Mouse (Mus musculus) layer of hippocampus, postnatal 14 days (tissue): Measurements from ENCODE around the gene Dmbt1. TPM values are rescaled to one million over a fixed set of nuclear protein-coding genes. Genes with fewer than 3 reads are reported as not detected.
"Not testable (repeated sequence)": the region's sequence is repeated elsewhere in the genome, so short reads cannot be mapped to it uniquely, and the experiment has no call there.

Experiments
- DNase-seq, 2 experiments: peaks; one replicate each; pipeline ENCODE4 v3.0.0; 2021 to 2022; ENCODE audit warnings: low spot score in 2 of 2, mixed read lengths in 1 of 2
- long read RNA-seq, 2 experiments: library from polyadenylated mRNA; stranded (forward); transcript quantifications; one replicate each; pipeline ENCODE4 v2.0.0; 2021
- total RNA-seq, 2 experiments: library from RNA; stranded (reverse); gene quantifications; 2 replicates each; pipeline ENCODE4 v1.2.3; 2021

Gene Dmbt1
- total RNA-seq, result not detected
- long read RNA-seq, experiment 1, result 0 reads
- long read RNA-seq, experiment 2, result 0 reads

DNA sequence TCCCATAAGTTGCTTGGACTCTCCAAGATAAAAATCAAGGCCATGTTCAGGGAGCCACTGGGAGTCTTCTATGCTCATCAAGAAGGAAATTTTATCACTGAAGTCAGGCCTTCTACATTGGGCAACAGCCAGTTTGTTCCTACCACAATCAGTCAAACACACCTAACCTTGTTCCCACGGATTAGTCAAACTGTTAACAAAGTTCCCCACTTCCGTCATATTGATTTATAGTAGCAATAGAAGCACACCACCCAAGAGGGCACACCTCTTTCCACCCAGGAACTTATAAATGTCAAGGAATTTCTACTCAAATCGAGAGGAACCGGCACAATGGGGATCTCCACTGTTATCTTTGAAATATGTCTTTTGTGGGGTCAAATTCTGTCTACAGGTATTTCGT is at the start of gene Dmbt1:
TSS of gene Dmbt1 (plus strand) at position 299 of the 400 bp plus-strand sequence.
- no peak for DNase-seq

DNA sequence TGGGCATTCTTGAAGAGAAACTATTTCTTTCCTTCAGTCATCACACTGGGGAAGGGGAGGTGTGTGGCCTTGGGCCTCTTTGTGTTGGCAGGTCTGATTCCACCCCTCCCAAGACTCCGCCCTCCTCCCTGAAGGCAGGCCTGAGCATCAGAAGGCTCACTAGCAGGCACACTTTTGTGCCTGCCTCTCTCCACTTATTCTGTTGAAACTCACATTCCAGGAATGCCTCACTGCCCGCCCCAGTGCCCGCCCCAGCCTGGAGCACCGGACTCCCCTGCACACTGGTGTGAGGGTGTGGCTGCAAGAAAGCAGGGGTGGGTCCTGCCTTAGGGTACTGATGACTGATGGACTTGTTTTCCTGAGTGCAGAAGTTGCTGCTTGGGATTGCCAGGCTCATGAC is 49.5 kb upstream of the Dmbt1 start:
- DNase-seq, result no peak

DNA sequence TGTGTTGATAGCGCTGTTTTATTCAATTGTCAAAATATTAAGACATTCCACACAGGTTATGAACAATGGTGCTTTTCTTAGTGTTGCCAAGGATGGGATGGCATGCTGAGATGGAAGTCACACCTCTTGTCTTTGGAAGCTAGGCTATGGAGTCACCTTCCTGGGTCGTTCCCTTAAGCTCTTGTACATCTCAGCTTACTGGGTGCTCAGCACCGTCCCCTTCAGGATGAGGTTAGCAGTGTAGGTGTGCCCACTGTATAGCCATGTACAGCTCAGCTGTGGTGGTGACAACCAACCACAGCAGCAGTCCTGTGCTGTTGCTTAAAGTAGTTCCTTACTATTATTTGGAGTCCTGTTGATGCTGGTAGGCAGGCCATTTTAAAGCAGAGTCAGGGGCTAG is 49.0 kb upstream of the Dmbt1 start:
- DNase-seq, result no peak

DNA sequence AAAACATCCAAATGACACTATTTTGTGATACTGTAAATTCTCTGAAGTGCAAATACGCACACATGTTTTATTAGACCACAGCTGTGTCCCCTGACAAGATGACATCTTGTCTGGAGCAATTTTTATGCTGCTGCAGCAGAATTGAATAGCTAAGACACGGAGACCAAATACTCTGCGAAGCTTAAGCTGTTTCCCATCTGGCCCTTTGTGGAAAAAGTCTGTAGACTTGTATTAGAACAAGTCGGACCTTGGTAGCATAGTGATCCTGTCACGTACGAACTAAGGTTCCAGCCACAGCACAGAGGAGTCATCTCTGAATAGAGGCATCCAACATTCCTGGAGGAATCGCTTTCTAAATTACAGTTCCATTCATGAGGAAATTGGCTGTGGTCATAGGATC is 47.6 kb upstream of the Dmbt1 start:
- DNase-seq, result no peak

DNA sequence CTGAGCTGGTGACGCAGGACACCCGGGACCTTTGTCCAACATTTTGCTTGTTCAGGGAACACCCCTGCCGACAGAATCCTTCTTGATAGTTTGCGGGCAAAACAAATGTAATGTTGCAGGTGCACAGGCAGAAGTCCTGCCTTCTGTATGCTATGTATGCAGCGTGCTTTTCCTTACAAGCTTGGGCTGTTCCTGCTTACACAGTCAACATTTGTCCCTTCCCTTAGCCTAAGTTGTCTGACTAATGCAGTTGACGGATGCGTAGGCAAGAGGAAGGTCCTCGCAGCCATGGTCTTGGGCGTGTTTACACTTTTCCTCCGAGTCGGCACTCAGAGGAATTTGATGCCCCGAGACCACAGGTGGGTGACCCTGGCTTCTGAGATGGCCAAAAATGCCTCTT is 46.7 kb upstream of the Dmbt1 start:
- no peak for DNase-seq

DNA sequence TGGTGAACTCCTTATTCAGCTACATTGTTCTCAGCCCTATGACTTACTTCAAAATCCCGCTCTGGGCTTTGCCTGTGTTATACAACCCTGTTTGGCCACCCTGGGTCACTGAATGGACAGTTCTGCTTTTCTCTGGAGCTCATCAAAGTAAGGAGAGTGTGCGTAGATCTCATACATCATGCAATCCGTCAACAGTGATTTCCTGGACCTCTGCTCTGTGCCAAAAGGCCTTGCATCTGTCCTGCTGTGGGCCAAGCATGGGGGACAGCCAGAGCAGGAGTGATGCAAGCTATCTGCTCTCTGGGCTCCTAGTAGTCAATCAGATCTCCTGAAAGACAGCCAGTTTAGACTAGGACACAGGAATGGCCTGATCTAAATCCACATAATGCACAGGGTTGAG is 46.1 kb upstream of the Dmbt1 start:
- no peak for DNase-seq

DNA sequence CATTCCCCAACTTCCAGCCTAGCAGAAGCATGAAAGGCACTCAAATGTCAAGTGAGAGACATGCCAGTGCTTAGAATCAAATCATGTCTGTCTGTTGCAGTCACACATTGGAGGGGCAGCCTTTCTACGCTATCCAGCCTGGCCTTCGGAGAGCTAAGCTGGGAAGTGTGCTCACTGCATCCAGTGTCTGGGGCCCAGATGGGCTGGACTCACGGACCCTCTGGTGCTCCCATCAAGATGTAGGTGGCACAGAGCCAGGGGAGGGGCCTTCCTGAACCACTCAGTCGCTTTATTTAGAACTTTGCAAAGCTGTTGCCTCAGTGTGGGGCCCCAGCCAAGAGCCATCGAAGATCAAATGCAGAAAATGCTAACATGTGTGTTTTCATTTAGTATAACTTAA is 43.7 kb upstream of the Dmbt1 start:
- no peak for DNase-seq

DNA sequence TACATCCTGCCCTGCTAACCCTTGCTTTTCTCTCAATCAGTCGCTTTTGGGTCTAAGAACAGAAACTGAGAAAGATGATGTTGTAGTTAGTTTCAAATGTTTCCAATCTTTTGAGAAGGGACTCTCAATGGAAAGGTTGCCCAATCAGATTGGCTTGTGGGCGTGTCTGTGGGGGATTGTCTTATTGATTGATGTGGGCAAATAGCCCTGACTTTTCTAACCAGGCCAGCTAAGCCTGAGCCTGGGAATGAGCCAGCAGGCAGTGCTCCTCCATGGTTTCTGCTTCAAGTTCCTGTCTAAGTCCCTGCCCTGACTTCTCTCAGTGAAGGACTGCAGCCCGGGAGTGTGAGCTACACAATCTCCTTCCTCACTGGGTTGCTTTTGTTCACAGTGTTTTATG is 42.5 kb upstream of the Dmbt1 start:
- no peak for DNase-seq

DNA sequence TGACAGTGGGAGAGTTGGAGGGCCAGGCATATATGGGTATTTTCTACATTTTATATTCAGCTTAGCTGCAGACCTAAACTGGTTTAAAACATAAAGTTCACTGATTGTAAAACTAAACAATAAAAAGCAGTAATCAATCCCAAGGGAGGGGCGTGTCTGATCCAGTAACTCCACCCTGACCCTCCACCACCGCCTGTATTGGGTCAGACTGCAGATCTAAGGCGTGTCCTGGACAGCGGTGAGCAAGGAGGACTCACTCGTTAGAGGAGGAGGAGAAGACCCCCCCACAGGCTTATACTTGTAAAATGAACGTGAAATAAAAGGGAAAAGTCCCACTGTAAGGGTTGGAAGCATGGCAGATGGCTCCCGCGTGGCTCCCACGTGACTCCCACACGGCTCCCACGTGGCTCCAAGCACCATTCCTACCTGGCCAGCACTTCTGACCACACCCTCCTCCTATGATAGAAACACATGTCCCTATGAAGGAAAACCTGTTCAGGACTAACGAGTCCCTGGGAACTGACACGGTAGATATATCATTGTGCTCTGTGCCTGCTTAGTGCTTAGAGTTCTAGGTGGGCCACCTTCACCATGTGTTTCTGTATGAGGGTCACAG is 40.6 kb upstream of the Dmbt1 start:
- DNase-seq, result no peak

DNA sequence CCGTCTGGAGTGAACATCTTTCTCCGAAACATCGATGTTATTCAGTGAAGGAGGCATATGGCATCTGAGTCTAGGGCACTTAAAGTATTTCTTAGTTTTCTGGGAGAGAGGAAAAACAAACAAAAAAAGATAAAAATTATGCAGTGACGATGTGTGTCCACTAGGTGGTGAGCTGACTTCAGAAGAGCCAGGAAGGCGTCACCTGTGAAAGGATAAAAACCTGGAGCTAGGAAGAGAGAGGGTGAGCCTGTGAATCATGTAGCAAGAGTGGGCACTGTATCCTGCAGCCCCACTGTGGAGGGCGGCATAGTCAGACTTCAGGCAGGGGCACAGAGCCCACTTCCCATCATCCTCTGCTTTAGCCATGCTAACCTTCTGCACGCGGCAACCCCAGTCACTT is 37.9 kb upstream of the Dmbt1 start:
- no peak for DNase-seq

DNA sequence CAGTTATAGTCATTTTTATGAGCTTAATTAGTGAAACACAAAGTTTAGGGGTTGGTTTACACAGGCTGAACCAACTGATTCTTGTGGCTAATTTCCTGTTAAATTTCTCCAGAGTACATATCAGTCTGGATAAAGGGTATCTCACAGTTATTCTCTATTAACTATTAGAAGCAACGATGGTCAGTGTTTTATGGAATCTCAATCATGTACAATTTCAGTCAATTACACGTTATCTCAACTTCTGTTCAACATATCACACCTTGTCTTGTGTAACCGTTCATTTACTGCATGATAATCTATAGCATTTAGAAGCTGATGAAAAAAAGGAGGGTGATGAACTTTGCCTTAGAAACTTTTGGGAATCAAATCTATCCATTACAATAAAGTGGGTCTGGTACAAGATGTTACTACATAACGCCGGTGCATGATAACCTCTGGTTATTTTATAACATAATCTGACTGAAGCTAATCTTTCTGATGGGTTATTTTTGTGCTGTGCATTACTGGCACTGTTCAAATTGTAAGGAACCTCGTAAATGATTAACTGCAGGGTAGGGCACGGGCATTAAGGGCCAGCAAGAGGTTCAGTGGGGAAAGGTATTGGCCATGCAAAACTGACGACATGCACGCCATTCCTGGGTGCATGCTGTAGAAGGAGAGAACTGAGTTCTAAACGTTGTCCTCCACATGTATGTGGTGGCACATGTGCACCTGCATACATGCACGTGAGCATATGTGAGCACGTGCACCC is 29.7 kb upstream of the Dmbt1 start:
- no peak for DNase-seq

DNA sequence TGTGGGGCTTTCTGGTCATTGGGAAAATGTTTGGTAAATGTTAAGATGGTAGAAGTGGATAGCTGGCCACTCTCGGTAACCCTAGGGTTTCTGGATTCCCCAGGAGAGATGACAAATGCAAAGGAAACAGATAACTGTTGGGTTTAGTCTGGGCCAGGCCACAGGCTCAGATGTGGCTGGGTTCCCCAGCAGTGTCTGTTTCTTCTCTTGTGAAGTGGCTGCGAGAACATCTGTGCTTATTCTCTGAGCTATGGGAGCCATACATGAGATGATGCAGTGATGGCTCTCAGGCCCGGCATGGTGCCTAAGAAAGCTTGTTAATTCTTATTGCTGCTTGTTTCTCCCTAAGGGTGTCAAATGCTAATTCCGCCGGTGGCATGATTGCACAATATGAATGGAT is 27.8 kb upstream of the Dmbt1 start:
- no peak for DNase-seq

DNA sequence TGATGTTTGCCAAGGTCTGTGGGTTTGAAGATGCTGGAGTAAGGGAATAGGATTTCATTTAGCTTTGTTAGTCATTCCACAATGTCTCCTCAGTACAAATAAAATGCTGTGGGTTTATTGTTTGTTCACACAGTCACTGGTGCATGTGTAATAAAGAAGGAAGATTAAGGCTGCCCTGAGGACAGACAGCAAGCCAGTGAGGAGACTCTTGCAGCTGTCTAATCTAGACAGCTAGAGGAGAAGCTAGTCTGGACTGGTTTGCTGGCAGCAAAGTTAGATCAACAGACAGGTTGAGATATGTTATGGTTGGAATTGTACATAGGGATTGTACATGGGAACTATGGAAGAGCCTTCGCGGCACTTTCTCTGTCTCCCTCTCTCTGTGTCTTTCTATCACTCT is 24.6 kb upstream of the Dmbt1 start:
- DNase-seq, result no peak

DNA sequence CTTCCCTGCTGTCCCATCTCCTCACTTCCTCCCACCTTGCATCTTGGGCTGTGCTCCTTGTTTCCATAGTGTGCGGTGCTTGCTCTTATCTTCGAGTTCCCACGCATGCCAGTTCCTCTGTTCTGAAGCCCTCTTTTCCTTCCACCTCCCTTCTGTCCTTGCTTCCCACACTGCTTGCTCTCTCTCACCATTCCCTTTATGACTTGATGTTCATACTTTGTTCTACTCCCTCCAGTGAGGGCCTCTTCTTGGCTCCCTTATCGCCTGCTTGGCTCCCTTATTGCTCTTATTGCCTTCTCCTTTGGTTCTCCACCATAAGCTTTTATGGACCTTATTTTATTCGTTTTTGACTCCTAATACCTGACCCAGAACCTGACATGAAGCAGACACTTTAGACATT is 22.7 kb upstream of the Dmbt1 start:
- DNase-seq, result no peak

DNA sequence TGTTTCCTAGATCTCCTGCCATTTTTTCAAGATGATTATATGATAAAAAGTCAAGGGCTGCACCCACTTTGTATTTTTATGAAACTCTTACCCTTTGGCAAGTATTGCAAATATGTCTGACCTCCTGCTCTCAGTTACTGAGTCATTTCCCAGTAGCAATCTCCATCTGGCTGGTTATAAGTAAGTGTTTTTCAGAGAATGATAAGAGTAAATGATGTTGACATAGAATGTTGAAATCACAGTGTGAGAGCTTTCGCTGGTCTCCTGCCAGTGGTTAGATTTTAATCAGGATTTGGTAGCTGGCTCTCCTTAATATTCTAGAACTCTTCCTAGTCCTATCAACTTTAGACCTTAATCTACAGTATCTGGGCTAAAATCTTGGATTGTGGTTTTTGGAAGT is 20.0 kb upstream of the Dmbt1 start:
- no peak for DNase-seq

DNA sequence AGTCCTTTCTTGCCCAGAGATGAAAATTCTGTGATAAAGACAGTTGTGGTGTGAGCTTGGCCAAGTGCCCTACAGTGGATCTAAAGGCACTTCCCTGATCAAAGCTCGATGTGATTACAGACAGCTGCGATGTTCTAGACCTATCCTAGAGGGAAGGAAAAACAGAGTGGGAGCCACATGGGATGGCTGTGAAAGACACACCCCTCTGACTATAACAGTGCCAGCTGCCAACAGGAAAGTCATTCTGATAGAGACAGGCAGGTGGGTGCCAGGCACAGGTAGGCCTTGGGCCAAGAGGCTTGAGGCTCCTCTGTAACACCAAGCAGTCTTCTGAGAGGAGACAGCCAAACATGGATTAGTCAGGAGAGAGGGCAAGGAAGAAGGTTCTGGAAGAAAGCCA is 12.7 kb upstream of the Dmbt1 start:
- no peak for DNase-seq

DNA sequence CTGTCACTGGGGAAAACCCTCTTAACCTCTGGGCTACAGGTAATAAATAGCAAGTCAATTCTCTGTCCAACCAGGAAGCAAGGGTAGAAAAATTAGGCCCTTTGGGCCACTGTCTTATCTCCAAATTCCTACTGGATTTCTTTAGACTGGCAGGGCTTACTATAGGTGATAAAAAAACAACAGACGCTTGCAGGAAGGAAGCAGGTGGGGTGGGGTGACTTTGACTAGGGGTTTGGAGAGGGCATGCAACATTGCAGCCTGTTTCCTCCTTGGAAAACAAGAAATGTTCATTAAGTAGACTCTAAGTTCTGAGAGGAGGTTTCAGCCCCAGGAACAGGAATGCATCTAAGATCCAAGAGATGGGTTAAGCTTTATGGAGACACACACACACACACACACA is 7.0 kb upstream of the Dmbt1 start:
- DNase-seq, result no peak

DNA sequence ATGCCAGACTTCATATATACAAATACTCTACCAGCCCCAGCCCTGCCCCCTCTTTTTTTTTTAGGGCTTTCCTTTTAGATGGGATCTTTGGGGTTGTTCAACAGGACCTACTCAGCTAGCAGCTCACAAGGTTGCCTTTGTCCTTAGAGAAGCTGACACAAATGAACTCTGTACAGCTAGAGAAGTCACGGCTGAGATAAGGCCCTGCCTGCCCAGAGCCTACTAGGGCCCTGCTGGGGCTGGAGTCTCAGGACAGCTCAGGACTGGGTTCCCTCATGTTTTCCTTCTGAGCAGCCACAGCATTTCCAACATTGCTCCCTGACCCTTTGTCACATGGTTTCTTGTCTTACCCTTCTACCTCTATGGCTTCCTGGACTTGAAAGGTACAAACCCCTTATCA is 4.3 kb upstream of the Dmbt1 start:
- DNase-seq, result no peak

DNA sequence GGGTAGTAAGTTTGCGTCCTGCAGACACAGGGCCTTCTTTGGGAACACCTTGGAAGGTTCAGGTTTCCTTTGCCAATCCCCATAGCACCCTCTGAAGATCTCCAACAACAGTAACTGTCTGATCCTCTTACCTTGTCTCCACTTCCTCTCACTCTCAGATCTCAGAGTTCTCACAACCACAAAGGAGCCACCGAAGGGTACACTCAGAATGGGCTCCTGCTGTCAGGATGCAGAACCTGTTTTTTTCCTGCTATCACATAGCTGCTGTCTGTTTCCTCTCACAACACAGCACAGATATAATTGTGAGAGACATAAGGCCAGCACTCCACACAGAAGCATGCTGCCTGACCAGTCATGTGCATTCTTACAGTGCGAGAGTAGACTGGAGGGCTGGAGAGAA is 4.5 kb downstream of the Dmbt1 start:
- no peak for DNase-seq

DNA sequence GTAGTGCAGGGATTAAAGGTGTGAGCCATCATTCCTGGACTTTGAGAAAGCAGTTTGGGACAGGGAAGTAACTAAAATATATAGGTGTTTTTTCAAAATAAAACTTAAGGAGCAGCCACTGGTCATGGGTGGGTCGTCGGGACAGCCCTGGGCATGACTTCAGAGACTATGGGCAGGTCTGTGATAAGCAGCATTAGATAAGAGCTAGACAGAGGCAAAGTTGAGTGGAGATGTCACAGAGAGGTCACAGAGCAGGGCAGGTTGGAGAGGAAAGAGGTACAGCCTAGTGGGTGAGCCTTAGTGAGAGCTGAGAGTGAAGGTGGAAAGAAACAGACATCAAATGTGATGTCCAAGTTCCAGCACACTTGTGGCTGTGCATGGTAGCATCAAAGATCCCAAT is 5.2 kb downstream of the Dmbt1 start:
- DNase-seq, result no peak

DNA sequence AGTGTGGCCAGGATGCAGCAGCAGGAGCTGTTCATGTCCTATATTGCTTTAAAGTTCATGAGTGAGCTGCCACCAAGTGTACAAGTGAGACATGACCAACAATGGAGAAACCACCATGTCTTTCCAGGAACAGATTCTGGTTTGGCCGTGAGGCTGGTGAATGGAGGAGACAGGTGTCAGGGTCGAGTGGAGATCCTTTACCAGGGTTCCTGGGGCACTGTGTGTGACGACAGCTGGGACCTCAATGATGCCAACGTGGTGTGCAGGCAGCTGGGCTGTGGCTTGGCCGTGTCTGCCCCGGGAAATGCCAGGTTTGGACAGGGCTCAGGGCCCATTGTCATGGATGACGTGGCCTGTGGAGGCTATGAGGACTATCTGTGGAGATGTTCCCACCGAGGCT is 8.9 kb downstream of the Dmbt1 start:
- not testable (repeated sequence) for DNase-seq

DNA sequence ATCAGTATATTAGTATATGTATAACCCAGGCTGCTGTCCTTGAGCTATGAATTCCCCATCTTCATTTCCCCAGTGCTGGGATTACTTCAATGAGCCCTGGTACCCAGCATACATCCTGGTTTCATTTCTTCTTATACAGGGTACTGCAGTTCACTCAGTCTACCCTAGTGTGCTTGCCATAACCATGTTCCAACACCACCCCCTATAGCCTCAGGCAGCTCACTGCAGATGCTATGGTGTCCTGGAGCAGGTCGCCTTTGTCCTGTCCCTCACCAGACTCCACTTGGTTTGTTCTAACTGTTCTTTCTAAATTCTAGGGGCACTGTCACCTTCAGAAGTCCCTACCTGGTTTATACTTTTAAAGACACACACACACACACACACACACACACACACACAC is 10.8 kb downstream of the Dmbt1 start:
- DNase-seq, result no peak

DNA sequence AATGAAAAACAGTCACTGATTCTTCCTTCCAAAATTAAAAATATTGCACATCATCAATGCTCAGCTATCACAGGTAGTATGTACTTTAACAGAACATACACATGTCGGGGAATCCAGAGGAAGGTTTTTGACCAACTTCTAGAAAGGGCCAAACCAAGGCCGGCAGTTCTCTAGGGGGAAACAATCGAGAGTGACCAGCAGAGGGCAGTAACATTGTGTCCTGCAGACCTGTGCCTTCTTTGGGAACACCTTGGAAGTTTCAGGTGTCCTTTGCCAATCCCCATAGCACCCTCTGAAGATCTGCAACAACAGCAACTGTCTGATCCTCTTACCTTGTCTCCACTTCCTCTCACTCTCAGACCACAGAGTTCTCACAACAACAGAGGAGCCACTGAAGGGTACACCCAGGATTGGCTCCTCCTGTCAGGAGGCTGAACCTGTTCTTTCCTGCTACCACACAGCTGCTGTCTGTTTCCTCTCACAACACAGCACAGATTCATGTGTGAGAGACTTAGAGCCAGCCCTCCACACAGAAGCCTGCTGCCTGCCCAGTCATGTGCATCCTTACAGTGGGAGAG is 13.5 kb downstream of the Dmbt1 start:
- not testable (repeated sequence) for DNase-seq
